Mouse (Mus musculus) ES-Bruce4 (cell line): ENCODE data around the gene Col5a1.

Source experiments
- CTCF ChIP-seq: IDR thresholded peaks from one replicate; pipeline ENCODE4 v1.8.1; 2011; ENCODE audit warnings: low read depth, low read length
- EP300 ChIP-seq: IDR thresholded peaks from 2 replicates; pipeline ENCODE4 v1.6.1; 2011; ENCODE audit warnings: low read depth, low read length; ENCODE audit not compliant: insufficient read depth
- POLR2A ChIP-seq: IDR thresholded peaks from one replicate; pipeline ENCODE4 v1.8.1; 2011; ENCODE audit warnings: low read length; ENCODE audit not compliant: insufficient read depth

GRCm38 (mm10) chr2:28039647-28040325, 153.6 kb downstream of the Col5a1 start:
- TF ChIP-seq EP300 (no peak), CTCF (no peak), POLR2A (no peak)
